Mouse (Mus musculus): ENCODE results near the gene Isoc2b.
A peak's percentile ranks its signal among the peaks of the same experiment; 100 is the strongest.
"Not testable (repeated sequence)": the region's sequence is repeated elsewhere in the genome, so short reads cannot be mapped to it uniquely, and the experiment has no call there.

Gene Isoc2b

DNA sequence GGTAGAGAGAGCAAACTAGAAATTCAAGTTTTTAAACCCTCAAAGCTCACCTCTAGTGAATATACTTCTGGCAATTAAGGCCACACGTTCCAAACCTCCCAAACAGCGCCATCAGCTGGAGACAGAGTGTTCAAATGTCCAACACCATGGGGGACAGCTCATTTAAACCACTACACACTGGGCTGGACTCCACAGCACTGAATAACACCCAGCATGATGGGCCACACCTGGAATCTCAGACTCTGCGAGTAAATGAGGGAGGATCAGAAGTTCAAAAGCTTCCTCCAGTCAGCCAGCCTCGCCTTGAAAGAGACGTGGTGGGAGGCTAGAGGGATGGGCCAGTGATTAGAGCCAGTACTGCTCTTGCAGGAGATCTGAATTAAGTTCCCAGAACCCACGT lies at the start of gene Isoc2b:
Gene Isoc2b (minus strand): TSS at position 126 of the 400 bp plus-strand sequence.
- no peak for DNase-seq (ENCODE audit: low spot score in 2 of 2)

DNA sequence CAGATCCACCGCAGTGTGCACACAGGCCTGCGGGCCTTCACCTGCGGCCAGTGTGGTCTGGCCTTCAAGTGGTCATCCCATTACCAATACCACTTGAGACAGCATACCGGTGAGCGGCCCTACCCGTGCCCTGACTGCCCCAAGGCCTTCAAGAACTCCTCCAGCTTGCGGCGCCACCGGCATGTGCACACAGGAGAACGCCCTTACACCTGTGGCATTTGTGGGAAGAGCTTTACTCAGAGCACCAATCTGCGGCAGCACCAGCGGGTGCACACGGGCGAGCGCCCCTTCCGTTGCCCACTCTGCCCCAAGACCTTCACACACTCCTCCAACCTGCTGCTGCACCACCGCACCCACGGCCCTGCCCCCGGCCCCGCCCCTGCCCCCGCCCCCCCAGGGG lies 49.0 kb upstream of the Isoc2b start:
- no peak for DNase-seq (ENCODE audit: low spot score in 2 of 2)

DNA sequence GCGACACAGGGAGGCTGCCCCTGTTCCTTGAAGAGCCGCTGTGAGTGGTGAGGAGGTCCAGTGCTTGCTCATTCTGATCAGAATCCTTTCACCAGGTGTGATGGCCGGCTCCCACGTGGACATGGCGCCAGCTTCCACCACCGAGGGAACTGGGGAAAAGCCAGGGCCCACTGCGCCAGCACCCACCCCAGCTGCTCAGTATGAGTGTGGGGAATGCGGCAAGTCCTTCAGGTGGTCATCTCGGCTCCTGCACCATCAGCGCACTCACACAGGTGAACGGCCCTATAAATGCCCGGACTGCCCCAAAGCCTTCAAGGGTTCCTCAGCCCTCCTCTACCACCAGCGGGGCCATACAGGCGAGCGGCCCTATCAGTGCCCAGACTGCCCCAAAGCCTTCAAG lies 48.6 kb upstream of the Isoc2b start:
- DNase-seq (ENCODE audit: low spot score in 2 of 2): no peak

DNA sequence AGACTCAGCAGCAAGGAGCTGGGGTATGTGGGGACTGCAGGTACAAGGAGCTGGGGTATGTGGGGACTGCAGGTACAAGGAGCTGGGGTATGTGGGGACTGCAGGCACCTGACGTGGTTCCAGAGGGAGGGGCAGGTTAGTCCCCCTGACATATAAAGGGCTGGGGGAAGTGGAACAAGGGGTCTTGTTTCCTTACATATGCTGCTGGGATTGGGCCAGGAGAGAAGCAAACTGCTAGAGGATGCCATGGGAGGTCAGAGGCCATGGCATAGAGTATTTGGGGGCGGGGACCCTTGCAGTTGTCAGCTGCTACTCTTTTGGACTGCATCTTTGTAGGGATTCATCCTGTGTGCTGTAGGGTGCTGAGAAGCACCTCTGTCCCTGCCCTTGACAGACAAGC lies 47.4 kb upstream of the Isoc2b start:
- no peak for DNase-seq (ENCODE audit: low spot score in 2 of 2)

DNA sequence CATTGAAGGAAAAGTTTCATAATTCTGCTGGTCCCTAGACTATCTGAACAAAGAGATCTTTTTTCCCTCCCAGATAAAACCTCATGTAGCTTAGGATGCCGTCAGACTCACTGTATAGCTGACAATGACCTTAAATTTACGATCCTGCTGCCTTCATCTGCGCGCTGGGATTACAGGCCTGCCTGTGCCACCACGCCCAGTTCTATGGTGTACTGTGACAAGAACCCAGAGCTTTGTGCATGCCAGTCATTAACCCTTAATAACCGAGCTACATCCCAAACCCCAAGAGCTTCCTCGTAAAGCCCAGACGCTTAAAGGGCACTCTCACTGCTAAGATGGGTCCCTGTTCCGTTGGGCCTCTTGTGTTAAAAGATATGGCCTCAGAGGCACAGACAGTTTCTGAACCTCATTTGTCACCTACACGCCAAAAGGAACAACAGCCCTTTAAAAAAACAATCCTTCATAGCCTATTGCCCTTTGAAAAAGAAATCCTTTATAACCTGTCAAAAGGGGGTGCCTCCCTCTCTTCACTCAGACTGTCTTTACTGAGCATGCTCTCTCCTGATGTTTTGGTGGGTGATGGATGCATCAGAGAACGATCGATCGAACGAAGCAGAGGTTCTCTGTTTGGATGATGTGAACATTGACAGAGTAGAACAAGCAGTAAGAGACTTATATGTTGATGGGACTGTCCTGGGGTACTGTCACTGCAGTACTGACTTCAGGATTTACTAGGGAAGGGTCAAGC lies 45.8 kb upstream of the Isoc2b start:
- DNase-seq (ENCODE audit: low spot score in 2 of 2): no peak

DNA sequence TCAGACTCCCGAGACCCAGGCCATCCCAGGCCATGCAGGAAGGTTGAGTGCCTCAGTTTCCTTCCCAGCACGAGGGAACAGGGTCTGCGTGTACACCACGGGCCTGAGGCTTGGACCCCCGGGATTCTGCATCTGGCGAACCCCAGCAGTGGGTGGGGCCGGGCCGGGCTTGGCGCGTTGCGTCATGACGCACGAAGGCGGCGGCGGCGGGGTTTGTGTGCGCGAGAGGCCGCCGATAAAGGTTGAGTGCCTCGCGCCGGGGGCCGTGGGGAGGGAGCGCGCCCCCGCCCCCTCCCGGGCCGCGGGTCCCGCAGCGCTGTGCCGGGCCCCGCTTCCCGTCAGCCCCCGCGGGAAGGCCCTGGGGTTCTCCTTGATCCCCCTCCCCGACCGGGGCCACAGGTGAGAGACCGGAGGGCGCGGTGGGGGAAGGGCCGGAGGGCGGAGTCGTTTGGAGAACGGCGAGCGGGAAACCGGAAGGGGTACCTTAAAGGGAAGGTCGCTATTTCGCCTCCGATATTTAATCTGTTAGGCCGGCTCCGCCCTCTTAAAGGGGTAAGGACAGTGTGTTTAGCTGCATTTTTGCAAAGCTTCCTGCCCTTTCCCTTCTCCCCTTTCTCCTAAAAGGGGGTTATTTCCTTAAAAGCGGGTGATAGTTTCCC lies 45.1 kb upstream of the Isoc2b start, which contains the start of gene Zfp628:
Gene Zfp628 (plus strand): TSS at position 211 of the 659 bp plus-strand sequence.
- DNase-seq (ENCODE audit: low spot score in 2 of 2): peak; percentile 86 to 94

DNA sequence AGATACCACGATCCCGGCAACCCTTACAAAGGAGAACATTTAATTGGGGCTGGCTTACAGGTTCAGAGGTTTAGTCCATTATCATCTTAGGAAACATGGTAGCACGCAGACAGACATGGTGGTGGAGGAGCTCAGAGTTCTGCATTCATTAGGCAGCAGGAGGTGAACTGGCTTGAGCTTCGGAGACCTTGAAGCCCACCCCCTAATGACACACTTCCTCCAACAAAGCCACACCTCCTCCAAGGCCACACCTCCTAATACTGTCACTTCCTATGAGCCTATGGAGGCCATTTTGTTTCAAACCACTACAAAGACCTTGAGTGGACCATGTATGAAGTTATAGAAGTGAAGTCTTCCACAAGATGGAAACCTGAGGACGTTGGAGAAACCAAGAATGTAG lies 42.2 kb upstream of the Isoc2b start:
- DNase-seq (ENCODE audit: low spot score in 2 of 2): no peak

DNA sequence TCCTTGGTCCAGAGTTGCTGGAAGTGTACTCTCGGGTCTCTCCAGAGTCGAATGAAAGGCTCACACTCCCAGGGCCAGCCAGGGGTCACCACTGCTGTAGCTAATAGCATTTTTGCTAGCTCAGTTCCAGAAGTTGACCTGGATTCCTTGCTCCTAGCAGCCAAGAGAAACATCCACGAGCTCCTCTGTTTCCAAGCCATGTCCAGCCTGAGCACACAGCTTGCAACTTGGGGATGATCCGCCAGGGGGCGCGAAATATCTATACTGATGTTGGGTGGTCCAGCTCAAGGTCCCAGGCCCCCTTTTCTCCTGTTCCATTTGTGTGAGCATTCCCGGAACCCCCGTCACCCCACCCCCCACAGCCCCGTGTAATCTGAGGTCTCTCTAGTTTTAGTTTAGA lies 41.5 kb upstream of the Isoc2b start:
- no peak for DNase-seq (ENCODE audit: low spot score in 2 of 2)

DNA sequence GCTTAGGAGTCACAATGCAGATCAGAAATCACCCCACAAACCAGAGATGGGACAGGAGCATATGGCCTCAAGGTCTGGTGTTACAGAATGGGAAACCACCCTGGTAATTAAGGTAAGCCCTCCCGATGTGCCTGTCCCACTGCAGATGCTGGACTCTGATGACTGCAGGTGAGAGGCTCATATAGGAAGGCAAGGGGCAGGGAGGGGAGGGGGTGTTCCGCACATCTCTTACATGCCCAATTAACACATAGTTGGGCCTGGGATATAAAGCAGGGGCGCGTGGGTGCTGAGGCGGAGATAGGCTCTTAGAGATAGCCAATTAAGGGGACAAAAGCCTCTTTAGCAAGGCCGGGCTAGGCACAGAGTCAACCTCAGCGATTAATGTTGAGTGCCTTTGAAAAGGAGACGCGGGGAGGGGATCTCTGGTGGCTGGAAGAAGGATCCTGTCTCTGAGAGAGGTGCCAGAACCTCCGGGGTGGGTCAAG lies 36.5 kb upstream of the Isoc2b start, which contains the start of gene Gm36210:
Gene Gm36210 (minus strand): TSS at position 51 of the 485 bp plus-strand sequence.
- DNase-seq (ENCODE audit: low spot score in 2 of 2): no peak

DNA sequence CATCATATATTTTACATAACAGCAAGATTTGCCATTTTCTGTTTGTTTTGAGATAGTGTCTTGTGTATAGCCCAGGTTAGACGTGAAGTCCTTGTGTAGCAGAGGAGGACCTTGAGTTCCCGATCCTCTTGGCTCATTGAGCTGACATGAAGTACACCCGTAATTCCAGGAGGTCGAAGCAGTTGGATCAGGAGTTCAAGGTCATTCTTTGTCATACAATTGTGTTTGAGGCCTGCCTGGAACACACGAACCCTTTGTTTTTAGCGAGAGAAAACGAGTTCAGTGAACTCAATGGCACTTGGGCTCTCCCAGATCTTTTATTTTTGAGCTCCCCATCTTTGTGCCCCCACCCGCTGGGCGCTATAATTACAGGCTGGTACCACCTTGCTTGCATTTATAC lies 32.3 kb upstream of the Isoc2b start:
- DNase-seq (ENCODE audit: low spot score in 2 of 2): no peak

DNA sequence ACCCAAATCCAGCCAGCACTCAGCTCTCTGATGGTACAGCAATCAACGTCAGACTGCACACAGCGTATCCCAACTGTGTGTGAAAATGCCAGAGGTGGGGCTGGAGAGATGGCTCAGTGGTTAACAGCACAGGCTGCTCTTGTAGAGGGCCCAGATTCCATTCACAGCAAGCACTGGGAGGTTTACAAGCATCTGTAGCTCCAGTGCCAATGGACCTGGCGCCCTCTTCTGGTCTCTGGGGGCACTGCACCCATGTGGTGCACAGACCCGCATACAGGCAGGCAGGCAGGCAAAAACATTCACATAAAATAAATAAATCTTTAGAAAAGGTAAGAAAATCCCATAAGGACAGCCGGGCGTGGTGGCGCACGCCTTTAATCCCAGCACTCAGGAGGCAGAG lies 31.1 kb upstream of the Isoc2b start:
- DNase-seq (ENCODE audit: low spot score in 2 of 2): no peak

DNA sequence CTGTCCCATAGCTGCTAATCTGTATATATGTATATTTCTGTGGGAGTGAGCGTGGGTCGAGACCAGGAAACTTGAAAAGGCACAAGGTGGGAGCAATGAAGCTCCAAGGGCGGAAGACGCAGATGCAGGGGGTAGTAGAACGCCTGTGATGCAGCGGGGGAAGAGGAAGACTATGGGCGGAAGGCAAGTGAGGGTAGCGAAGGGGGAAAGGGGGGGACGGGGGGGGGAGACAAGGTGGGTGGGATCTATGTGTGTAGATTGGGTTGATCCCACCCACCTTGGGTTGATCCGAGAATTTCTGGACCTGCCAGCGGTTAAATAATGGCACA lies 30.4 kb upstream of the Isoc2b start:
- no peak for DNase-seq (ENCODE audit: low spot score in 2 of 2)

DNA sequence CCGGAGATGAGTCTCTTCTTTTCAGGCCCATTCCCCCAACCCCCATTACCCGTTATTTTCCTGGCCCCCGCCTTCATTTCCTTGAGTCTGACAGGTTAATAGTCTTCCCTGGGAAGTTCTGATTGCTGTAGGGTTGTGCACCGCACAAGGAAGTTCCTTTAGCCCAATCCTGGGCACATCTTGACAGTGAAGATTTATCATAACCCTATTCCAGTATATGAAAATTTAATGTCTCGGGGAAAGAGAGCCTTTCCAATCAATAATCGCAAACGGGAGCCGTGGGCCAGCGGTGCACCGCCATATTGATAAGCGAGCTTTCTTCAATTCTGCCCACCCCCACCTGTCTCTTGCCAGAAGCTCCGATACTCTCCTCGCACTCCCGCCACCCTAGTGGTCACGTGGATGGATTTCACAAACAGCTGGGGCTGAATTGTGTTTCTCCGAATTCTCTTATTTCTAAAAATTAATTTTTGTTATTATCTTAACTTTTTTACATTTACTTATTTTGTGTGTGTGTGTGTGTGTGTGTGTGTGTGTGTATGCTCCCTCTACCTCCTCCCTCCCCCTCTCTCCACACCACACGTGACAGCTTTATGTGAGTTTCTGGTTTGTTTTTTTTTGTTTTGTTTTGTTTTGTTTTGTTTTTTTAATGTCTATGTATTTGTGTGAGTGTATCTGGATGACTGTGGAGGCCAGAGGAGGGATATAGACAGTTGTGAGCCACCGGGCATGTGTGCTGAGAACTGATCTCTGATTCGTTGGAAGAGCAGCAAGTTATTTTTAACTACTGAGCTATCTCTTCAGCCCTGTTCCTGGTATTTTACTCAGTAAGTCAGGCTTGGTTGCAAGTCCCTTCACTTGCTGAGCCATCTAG lies 29.8 kb upstream of the Isoc2b start:
- DNase-seq (ENCODE audit: low spot score in 2 of 2): no peak

DNA sequence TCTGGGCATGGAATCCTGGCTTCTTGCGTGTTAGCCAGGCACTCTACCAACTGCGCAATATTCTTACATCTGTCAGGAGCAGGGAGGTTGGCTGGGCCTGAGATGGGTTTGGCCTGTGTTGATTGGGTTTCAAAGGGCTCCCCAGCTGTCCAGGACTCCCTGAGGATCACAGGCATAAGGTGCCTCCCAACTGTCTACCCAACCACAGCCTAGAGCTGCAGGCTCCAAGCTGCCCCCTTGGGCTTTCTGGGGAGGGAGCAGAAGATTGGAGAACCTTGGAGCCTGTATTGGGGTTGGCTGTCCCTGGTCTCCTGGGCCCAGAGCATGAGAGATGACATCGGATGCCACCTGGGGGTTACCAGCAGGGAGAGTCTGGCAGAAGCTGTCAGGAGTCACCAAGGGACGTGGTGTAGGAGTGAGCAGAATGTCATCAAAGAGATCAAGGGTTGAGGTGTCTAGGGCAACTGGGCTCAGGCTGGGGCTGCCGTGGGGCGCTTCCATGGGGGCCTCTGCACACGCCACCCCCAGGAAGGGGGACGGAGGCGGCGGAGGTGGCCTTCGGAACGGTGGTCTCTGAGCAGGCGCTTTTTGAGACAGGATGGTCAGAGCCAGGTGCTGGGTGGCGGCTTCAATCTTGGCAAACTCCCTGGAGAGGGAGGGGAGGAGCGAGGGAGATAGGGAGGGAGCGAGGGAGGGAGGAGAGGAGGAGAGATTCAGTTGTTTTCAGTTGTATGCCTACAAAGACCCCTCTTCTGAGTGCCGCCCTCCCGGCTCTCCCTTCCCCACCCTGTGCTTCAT lies 29.0 kb upstream of the Isoc2b start:
- no peak for DNase-seq (ENCODE audit: low spot score in 2 of 2)

DNA sequence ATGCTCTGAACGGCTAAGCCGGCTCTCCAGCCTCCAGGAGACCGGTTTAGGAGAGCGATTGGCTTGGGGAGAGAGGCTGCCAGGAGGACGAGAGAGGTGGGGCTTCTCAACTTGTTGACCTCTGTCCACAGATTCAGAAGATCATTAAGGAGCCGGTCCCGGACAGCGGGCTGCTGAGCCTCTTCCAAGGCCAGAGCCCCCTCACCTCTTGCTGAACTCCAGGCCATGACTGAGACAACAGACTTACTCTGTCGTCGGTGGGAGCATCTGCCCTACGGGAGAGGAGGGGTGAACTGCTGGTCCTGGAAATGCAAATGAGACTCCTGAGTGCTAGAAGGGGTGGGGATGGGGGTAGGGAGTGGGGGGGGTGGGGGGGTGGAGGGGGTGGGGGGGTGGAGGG lies 25.1 kb upstream of the Isoc2b start:
- DNase-seq (ENCODE audit: low spot score in 2 of 2): no peak

DNA sequence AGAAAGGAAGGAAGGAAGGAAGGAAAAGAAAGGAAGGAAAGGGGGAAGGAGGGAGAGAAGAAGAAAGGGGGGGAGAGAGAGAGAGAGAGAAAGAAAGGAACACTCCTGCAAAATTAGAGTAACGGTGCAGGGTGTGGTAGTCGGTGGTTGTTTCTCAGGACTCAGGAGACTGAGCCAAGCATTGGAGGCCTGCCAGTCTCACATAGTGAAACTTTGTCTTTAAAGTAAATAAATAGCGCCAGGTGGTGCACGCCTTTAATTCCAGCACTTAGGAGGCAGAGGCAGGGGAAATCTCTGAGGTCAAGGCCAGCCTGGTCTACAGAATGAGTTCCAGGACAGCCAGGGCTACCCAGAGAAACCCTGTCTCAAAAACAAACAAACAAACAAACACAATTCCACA lies 16.6 kb upstream of the Isoc2b start:
- no peak for DNase-seq (ENCODE audit: low spot score in 2 of 2)

DNA sequence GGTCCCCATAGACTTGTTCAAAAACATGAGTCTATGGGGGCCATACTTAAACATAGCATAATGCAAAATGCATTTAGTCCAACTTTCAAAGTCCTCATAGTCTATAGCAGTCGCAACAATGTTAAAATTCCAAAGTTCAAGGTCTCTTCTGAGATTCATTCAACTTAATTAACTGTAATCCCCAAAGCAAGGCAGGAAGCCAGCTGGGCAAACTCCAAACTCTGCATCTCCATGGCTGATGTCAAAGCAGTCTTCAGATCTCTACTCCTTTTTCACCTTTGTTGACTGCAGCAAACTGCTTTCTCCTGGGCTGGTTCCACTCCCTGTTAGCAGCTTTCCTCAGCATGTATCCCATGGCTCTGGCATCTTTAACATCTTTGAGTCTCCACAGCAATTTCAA lies 9.0 kb upstream of the Isoc2b start:
- DNase-seq (ENCODE audit: low spot score in 2 of 2): not testable (repeated sequence)

DNA sequence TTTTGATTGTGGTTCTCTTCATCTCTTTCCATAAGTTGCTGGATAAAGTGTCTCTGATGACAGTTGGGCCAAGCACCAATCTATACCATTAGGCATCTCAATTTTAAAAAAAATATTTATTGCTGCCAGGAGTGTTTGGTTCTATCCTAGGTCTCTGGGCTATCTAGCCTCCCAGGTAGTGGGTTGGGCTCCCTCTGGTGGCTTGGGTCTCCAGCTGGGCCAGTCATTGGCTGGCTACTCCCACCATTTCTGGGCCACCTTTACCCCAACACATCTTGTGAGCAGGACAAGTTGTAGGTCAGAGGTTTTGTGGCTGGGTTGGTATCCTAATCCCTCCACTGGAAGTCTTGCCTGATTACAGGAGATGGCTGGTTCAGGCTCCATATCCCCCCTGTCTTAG lies 8.1 kb upstream of the Isoc2b start:
- no peak for DNase-seq (ENCODE audit: low spot score in 2 of 2)

DNA sequence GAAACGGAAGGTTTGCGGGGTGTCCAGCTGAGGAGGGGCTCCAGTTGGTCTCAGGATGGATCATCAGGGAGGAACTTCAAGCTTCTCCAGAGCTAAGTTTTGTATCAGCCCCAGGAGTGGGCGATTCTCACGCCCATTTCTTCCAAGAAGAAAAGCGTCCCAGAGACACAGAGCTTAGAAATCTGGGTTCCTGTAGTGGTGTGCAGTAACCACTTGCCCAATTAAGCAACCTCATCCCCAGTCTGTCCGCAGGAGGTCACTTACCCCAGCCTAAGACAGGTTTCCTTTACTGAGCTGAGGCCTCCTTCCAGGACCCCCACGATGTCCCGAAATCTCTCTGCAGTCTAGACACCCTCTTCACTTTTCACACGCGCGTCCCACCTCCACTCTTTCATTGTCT lies 7.2 kb upstream of the Isoc2b start:
- DNase-seq (ENCODE audit: low spot score in 2 of 2): no peak

DNA sequence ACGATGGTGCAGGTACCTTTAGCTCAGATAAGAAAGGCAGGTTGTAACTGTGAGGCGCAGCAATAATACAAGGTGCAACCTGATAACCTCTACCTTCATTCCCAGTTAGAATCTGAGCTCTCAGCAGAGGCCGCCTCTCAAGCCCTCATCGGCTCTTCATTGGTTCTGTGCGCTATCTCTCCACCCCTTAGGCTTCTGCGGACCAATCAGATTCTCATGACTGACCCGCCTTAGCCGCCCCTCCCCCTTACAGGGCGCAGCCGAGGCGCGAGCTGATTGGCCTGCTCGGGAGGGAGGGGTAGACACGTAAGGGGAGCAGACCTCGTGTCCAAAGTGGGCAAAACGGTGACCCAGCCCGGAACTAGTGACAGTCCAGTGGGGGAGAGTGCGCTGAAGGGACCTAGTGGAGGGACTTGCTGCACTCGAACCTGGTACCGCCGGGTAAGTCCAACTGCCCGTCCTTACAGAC lies 6.7 kb upstream of the Isoc2b start, which contains the start of gene Isoc2a:
Gene Isoc2a (plus strand): TSS at position 401 of the 469 bp plus-strand sequence.
- DNase-seq (ENCODE audit: low spot score in 2 of 2): peak; percentile 83 to 85

DNA sequence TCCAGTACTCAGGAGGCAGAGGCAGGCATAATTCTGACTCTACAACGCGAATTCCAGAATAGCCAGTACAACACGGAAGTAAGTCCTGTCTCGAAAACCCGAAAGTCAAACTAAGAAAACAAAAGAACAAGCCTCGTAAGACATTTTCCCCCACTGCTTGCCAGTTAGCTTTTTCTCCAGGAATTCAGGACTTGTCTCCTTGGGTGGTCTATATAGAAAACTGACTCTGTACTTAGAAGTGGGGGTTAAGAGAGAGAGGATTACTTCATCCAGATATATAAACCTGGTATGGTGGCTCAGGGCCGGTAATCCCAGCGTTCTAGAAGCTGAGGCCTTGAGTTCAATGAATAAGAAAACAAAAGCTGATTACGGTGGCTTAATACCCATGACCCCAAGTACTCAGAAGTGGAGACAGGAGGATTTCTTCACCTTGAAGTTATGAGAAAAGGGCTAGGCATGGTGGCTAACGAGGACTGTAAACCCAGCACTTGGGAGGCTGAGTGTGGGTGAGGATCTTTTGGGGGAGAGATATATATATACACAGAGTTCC lies 3.4 kb downstream of the Isoc2b start:
- no peak for DNase-seq (ENCODE audit: low spot score in 2 of 2)
